Mouse (Mus musculus): Measurements from ENCODE around the gene Fbxo9. TPM values are rescaled to one million over a fixed set of nuclear protein-coding genes. Genes with fewer than 3 reads are reported as not detected.
A peak's percentile ranks its signal among the peaks of the same experiment; 100 is the strongest.

The Fbxo9 gene
- polyA plus RNA-seq, 1 experiment from 2014 or later = 35.7 TPM

DNA sequence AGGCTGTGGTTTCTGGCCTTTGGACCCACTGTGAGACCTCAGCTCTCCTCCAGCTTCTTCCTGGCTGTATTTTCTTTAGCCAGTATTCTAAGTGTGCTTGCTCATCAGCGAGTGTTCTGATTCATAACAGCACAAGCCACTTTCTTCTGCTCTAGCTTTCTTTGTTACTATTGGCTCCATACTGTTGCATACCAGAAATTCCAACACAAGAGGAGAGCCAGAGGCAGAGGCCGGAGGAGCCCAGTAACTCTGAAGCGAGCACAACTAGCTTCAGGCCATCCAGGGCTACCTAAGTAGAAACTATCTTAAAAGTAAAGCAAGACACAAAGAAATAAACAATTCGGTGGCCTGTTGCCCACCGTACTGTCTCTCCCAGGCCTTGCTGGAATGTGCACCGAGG lies 63.7 kb downstream of the Fbxo9 start:
- H3K27me3 ChIP-seq (ENCODE audit: control insufficient read depth, insufficient read depth, low read length) = no peaks in the 10 kb centered on the region
- 0 out of 2 replicates have a peak, but pooled peaks cover 2% of the 10 kb centered on the region for H3K4me1 ChIP-seq (ENCODE audit: control insufficient read depth, insufficient read depth, low read length)
- H3K27ac ChIP-seq (ENCODE audit: low read length) = peak overlapping the region; percentile 49; the same call in 1 of the 2 replicates
- no peaks in the 10 kb centered on the region for H3K9me3 ChIP-seq (replicated peaks; ENCODE audit: control insufficient read depth, low read length)
- ATAC-seq (ENCODE audit: insufficient read depth, low FRiP score) = peak; percentile 53; the same call in 1 of the 2 replicates
- no peak overlapping the region for H3K4me2 ChIP-seq (ENCODE audit: low read depth, low read length)
- H3K36me3 ChIP-seq (ENCODE audit: control insufficient read depth, insufficient read depth, low read length) = no peaks in the 10 kb centered on the region
- no peak overlapping the region for H3K4me3 ChIP-seq (replicated peaks; ENCODE audit: low read length)
- H3K9ac ChIP-seq (ENCODE audit: low read length) = no peak overlapping the region
- 45% methylated on average over 6 of the region's 6 CpGs for WGBS

GRCm38 (mm10) chr9:78038755-78039489 lies 69.9 kb downstream of the Fbxo9 start:
- no peaks in the 10 kb centered on the region for H3K27me3 ChIP-seq (ENCODE audit: control insufficient read depth, insufficient read depth, low read length)
- H3K9me3 ChIP-seq (replicated peaks; ENCODE audit: control insufficient read depth, low read length) = no peaks in the 10 kb centered on the region
- WGBS = 35% methylated on average over 18 of the region's 18 CpGs
- no peaks in the 10 kb centered on the region for H3K4me1 ChIP-seq (ENCODE audit: control insufficient read depth, insufficient read depth, low read length)
- no peak overlapping the region for H3K4me3 ChIP-seq (replicated peaks; ENCODE audit: low read length)
- H3K9ac ChIP-seq (ENCODE audit: low read length) = no peak overlapping the region
- peak; percentile 59; the same call in 1 of the 2 replicates for ATAC-seq (ENCODE audit: insufficient read depth, low FRiP score)
- H3K27ac ChIP-seq (ENCODE audit: low read length) = no peak overlapping the region
- H3K36me3 ChIP-seq (ENCODE audit: control insufficient read depth, insufficient read depth, low read length) = no peaks in the 10 kb centered on the region
- 0 out of 2 replicates have a peak overlapping the region, but pooled peaks have one; percentile 5 for H3K4me2 ChIP-seq (ENCODE audit: low read depth, low read length)

- no peak overlapping the region for H3K27ac ChIP-seq (ENCODE audit: low read length)
- 83% methylated on average over 8 of the region's 8 CpGs for WGBS
- no peaks in the 10 kb centered on the region for H3K36me3 ChIP-seq (ENCODE audit: control insufficient read depth, insufficient read depth, low read length)
- ATAC-seq (ENCODE audit: insufficient read depth, low FRiP score) = no peak
- no peak overlapping the region for H3K9ac ChIP-seq (ENCODE audit: low read length)
- no peaks in the 10 kb centered on the region for H3K4me1 ChIP-seq (ENCODE audit: control insufficient read depth, insufficient read depth, low read length)
- no peak overlapping the region for H3K4me2 ChIP-seq (ENCODE audit: low read depth, low read length)
- H3K27me3 ChIP-seq (ENCODE audit: control insufficient read depth, insufficient read depth, low read length) = no peaks in the 10 kb centered on the region
- H3K4me3 ChIP-seq (replicated peaks; ENCODE audit: low read length) = no peak overlapping the region
- H3K9me3 ChIP-seq (replicated peaks; ENCODE audit: control insufficient read depth, low read length) = no peaks in the 10 kb centered on the region
Observed at GRCm38 (mm10) chr9:78035831-78036230, 73.0 kb downstream of the Fbxo9 start.

DNA sequence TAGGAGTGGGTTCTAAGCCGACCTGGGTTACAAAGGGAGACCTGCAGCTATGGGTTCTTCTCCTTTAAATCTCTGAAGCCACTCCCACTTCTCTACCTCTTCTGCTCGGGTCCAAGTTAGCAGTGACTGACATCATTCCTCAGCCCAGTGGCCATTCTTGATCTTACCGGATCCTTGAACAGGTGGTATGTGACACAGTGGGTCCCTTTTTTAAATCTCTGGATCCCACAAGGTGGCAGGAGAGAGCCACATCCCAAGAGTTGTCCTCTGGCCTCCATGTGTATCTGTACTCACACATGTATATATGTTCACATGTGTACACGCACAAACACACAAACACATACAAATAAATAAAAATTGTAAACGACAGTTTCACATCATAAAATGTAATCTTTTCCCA lies 73.6 kb downstream of the Fbxo9 start:
- 74% methylated on average over 5 of the region's 5 CpGs for WGBS
- no peaks in the 10 kb centered on the region for H3K27me3 ChIP-seq (ENCODE audit: control insufficient read depth, insufficient read depth, low read length)
- no peaks in the 10 kb centered on the region for H3K9me3 ChIP-seq (replicated peaks; ENCODE audit: control insufficient read depth, low read length)
- H3K9ac ChIP-seq (ENCODE audit: low read length) = no peak overlapping the region
- no peak overlapping the region for H3K4me3 ChIP-seq (replicated peaks; ENCODE audit: low read length)
- no peaks in the 10 kb centered on the region for H3K4me1 ChIP-seq (ENCODE audit: control insufficient read depth, insufficient read depth, low read length)
- ATAC-seq (ENCODE audit: insufficient read depth, low FRiP score) = no peak
- H3K4me2 ChIP-seq (ENCODE audit: low read depth, low read length) = no peak overlapping the region
- no peak overlapping the region for H3K27ac ChIP-seq (ENCODE audit: low read length)
- H3K36me3 ChIP-seq (ENCODE audit: control insufficient read depth, insufficient read depth, low read length) = no peaks in the 10 kb centered on the region

DNA sequence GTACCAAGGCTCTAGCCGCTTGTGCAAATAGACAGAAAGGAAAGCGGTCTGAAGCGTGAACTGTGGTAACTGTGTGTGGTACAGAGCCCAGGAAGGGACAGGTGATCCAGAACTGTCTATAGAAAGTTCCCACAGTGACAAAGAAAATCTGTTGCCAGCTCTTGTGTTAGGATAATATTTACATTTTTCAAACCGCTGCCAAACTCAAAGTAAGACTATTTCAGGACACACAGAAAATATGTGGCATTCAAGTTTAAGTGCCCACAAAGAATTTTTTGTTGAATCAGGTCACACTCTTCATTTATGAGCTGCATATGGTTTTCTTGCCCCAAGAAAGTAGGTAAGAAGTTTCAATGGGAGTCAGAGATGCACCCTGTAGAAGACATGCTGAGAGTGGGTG lies 75.9 kb downstream of the Fbxo9 start:
- Histone ChIP-seq H3K4me2 (ENCODE audit: low read depth, low read length) (no peak overlapping the region), H3K27me3 (ENCODE audit: control insufficient read depth, insufficient read depth, low read length) (no peaks in the 10 kb centered on the region), H3K9me3 (replicated peaks; ENCODE audit: control insufficient read depth, low read length) (no peaks in the 10 kb centered on the region), H3K27ac (ENCODE audit: low read length) (no peak overlapping the region), H3K4me1 (ENCODE audit: control insufficient read depth, insufficient read depth, low read length) (no peaks in the 10 kb centered on the region), H3K36me3 (ENCODE audit: control insufficient read depth, insufficient read depth, low read length) (no peaks in the 10 kb centered on the region), H3K9ac (ENCODE audit: low read length) (no peak overlapping the region), H3K4me3 (replicated peaks; ENCODE audit: low read length) (no peak overlapping the region)
- 71% methylated on average over 4 of the region's 4 CpGs for WGBS
- no peak for ATAC-seq (ENCODE audit: insufficient read depth, low FRiP score)

Other genes starting within 250 kb of the Fbxo9 start
- gene Elovl5, start 191.7 kb downstream of the Fbxo9 start, polyA plus RNA-seq (2015; fragmentation: Nextera tagmentation; extraction: Ambion mirVana) = 66.8 and 67.6 TPM in 2 replicates
- gene Gcm1, start 57.1 kb downstream of the Fbxo9 start, polyA plus RNA-seq (2015; fragmentation: Nextera tagmentation; extraction: Ambion mirVana) = not detected in 2 replicates
- gene Ick, start 127 bp upstream of the Fbxo9 start, polyA plus RNA-seq (2015; fragmentation: Nextera tagmentation; extraction: Ambion mirVana) = 25.3 and 25.6 TPM in 2 replicates
- 784 and 968 TPM in 2 replicates for gene Gsta4, start 73.7 kb upstream of the Fbxo9 start, polyA plus RNA-seq (2015; fragmentation: Nextera tagmentation; extraction: Ambion mirVana)
- 109 and 152 TPM in 2 replicates for gene Gsta1, start 121.6 kb upstream of the Fbxo9 start, polyA plus RNA-seq (2015; fragmentation: Nextera tagmentation; extraction: Ambion mirVana)
- 87.2 and 133 TPM in 2 replicates for gene Gm3776, start 148.1 kb upstream of the Fbxo9 start, polyA plus RNA-seq (2015; fragmentation: Nextera tagmentation; extraction: Ambion mirVana)
- gene Gm10639, start 180.9 kb upstream of the Fbxo9 start, polyA plus RNA-seq (2015; fragmentation: Nextera tagmentation; extraction: Ambion mirVana) = 0.36 and 0.65 TPM in 2 replicates
- gene Omt2a, start 205.7 kb upstream of the Fbxo9 start, polyA plus RNA-seq (2015; fragmentation: Nextera tagmentation; extraction: Ambion mirVana) = not detected in 2 replicates
- gene Omt2b, start 218.5 kb upstream of the Fbxo9 start, polyA plus RNA-seq (2015; fragmentation: Nextera tagmentation; extraction: Ambion mirVana) = not detected in 2 replicates
- 31.3 and 32.1 TPM in 2 replicates for gene Gsta2, start 246.7 kb upstream of the Fbxo9 start, polyA plus RNA-seq (2015; fragmentation: Nextera tagmentation; extraction: Ambion mirVana)